ENCODE assay signal across 9 mouse cellular contexts in the genomic region with DNA sequence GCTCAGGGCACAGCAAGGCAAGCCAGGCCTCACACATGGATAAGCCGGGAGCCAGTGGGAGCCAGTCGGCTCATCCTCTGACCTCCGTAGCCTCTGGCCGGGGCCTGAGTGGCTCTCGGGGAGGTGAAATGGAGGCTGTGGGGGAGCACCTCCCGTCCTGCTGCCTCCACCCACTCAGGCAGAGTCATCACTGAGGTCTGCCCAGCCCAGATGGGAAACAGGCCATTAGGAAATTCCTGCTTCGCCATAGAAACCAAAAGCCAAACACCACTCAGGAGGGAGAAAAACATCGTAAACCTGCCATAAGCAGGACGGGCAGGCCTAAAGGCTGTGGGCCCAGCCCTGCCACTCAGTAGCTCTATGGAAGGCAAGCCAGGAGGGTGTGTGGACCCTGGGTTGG. TPM values are rescaled to one million over a fixed set of nuclear protein-coding genes. Genes with fewer than 3 reads are reported as not detected.
DNase-seq lines count a peak whose midpoint lies in the region; ATAC-seq and TF ChIP-seq lines count a peak whose summit lies in the region.
"Had no signal": no experiment of that assay in that cellular context is flagged by ENCODE, and none has a peak within 500 bp of the region (broad histone marks: within the 10 kb centered on the region; RNA-seq: fewer than 3 reads in every experiment).

No protein-coding gene starts in this region.

- peaks cover 73% of the 10 kb centered on the region for H3K4me1 ChIP-seq in embryonic facial prominence, embryonic 10.5 days
- peaks cover 5% of the 10 kb centered on the region for H3K4me1 ChIP-seq in hindbrain, postnatal 0 days (ENCODE audit: insufficient read depth, low read length)
- peaks cover 11% of the 10 kb centered on the region; the same call in 1 of the 2 replicates for H3K4me1 ChIP-seq in lung, adult 2 months (ENCODE audit: control insufficient read depth, insufficient read depth, low read length)
- peaks cover 65% of the 10 kb centered on the region for H3K4me1 ChIP-seq in thymus, adult 2 months (replicated peaks; ENCODE audit: control insufficient read depth, insufficient read depth, low read length)
- H3K4me1 ChIP-seq in liver, embryonic 12.5 days, result peaks cover 11% of the 10 kb centered on the region

- TF ChIP-seq POLR2A in lung, adult 2 months (IDR thresholded peaks at IDR 0.05; ENCODE audit: borderline replicate concordance, extremely low read depth, low read depth, low read length), result no peak
- TF ChIP-seq POLR2A in thymus, adult 2 months (IDR thresholded peaks at IDR 0.05; ENCODE audit: control insufficient read depth, extremely low read depth, insufficient read depth, low read length, poor library complexity), result no peak

- no peak overlapping the region for H3K9ac ChIP-seq in hindbrain, postnatal 0 days (replicated peaks; ENCODE audit: low read length)
- no peak overlapping the region for H3K9ac ChIP-seq in liver, embryonic 12.5 days

- H3K9me3 ChIP-seq in embryonic facial prominence, embryonic 10.5 days, result no peaks in the 10 kb centered on the region
- no peaks in the 10 kb centered on the region for H3K9me3 ChIP-seq in hindbrain, postnatal 0 days (ENCODE audit: low read length)
- no peaks in the 10 kb centered on the region for H3K9me3 ChIP-seq in liver, embryonic 12.5 days (replicated peaks)
- H3K9me3 ChIP-seq: megakaryocyte, embryonic 14.5 days had no signal

- no peaks in the 10 kb centered on the region; the same call in 1 of the 2 replicates for H3K27me3 ChIP-seq in embryonic facial prominence, embryonic 10.5 days (replicated peaks; ENCODE audit: low read depth, poor library complexity, severe bottlenecking)
- H3K27me3 ChIP-seq in hindbrain, postnatal 0 days (ENCODE audit: insufficient read depth, low read length), result no peaks in the 10 kb centered on the region
- no peaks in the 10 kb centered on the region; the same call in 1 of the 2 replicates for H3K27me3 ChIP-seq in thymus, adult 2 months (ENCODE audit: control insufficient read depth, insufficient read depth, low read length)
- H3K27me3 ChIP-seq in liver, embryonic 12.5 days (replicated peaks), result peaks cover 58% of the 10 kb centered on the region

- H3K27ac ChIP-seq in embryonic facial prominence, embryonic 10.5 days (replicated peaks), result peak overlapping the region; percentile 89
- H3K27ac ChIP-seq in hindbrain, postnatal 0 days, result peak overlapping the region; percentile 27
- no peak overlapping the region for H3K27ac ChIP-seq in thymus, adult 2 months (ENCODE audit: control insufficient read depth, insufficient read depth, low read length)
- H3K27ac ChIP-seq in liver, embryonic 12.5 days, result no peak overlapping the region

- ATAC-seq in hindbrain, postnatal 0 days, result no peak
- no peak for ATAC-seq in inflammation-experienced regulatory T-cells, adult 6 months
- ATAC-seq in liver, embryonic 12.5 days, result no peak

- H3K4me3 ChIP-seq in embryonic facial prominence, embryonic 10.5 days, result no peak overlapping the region
- H3K4me3 ChIP-seq in hindbrain, postnatal 0 days (ENCODE audit: low read length), result no peak overlapping the region
- no peak overlapping the region for H3K4me3 ChIP-seq in lung, adult 2 months (replicated peaks; ENCODE audit: extremely low read depth, low read depth, low read length)
- no peak overlapping the region for H3K4me3 ChIP-seq in thymus, adult 2 months (ENCODE audit: control insufficient read depth, insufficient read depth, low read length)
- H3K4me3 ChIP-seq in liver, embryonic 12.5 days, result no peak overlapping the region
- H3K4me3 ChIP-seq: megakaryocyte, embryonic 14.5 days had no signal

- H3K36me3 ChIP-seq in embryonic facial prominence, embryonic 10.5 days (replicated peaks), result peaks cover 60% of the 10 kb centered on the region
- no peaks in the 10 kb centered on the region for H3K36me3 ChIP-seq in hindbrain, postnatal 0 days (ENCODE audit: insufficient read depth, low read length)
- H3K36me3 ChIP-seq in thymus, adult 2 months (ENCODE audit: control insufficient read depth, insufficient read depth, low read length), result no peaks in the 10 kb centered on the region
- no peaks in the 10 kb centered on the region for H3K36me3 ChIP-seq in liver, embryonic 12.5 days

- no peak overlapping the region for H3K4me2 ChIP-seq in hindbrain, postnatal 0 days (ENCODE audit: low read depth, low read length)
- no peak overlapping the region for H3K4me2 ChIP-seq in liver, embryonic 12.5 days

- TF ChIP-seq CTCF in hindbrain, postnatal 0 days (IDR thresholded peaks at IDR 0.05; ENCODE audit: low read depth), result no peak
- no peak for TF ChIP-seq CTCF in lung, adult 2 months (IDR thresholded peaks at IDR 0.05; ENCODE audit: insufficient read depth, low read length)
- no peak for TF ChIP-seq CTCF in thymus, adult 2 months (IDR thresholded peaks at IDR 0.05; ENCODE audit: borderline replicate concordance, control insufficient read depth, extremely low read depth, insufficient read depth, low read length, poor library complexity)

- WGBS in embryonic facial prominence, embryonic 10.5 days, result 32% methylated on average over 9 of the region's 9 CpGs
- 49% methylated on average over 9 of the region's 9 CpGs for whole genome bisulfite sequencing in hindbrain, postnatal 0 days
- 32% methylated on average over 9 of the region's 9 CpGs for WGBS in lung, adult 2 months
- 91% methylated on average over 9 of the region's 9 CpGs for WGBS in thymus, adult 2 months
- WGBS in liver, embryonic 12.5 days (ENCODE audit: insufficient replicate concordance), result 59% methylated on average over 9 of the region's 9 CpGs

- DNase-seq in NIH3T3 (ENCODE audit: low read depth), result peak; percentile 93
- DNase-seq in embryonic facial prominence, embryonic 10.5 days (ENCODE audit: low spot score), result peak; percentile 60
- DNase-seq in hindbrain, postnatal 0 days (ENCODE audit: low spot score), result peak; percentile 22
- DNase-seq in lung, adult 2 months, result peak; percentile 44
- DNase-seq in thymus, adult 2 months, result no peak
- DNase-seq in T-cell, adult 2 months (ENCODE audit: low spot score), result no peak

RNA-seq across cellular contexts. Expression of gene Pdlim4, which starts 8.5 kb away (rescaled TPM):
- polyA plus RNA-seq in embryonic facial prominence, embryonic 10.5 days (2016; fragmentation: Nextera tagmentation; extraction: Ambion mirVana), result 91.1 and 112 TPM in 2 replicates
- total RNA-seq in hindbrain, postnatal 0 days (2014; rRNA removed), result 46.1 and 51.1 TPM in 2 replicates
- 47.6 and 54.6 TPM in 2 replicates for polyA plus RNA-seq in hindbrain, postnatal 0 days (2015; fragmentation: Nextera tagmentation; extraction: Ambion mirVana)
- 22.9 and 25.6 TPM in 2 replicates for polyA plus RNA-seq in lung, adult 2 months (2012; rRNA removed)
- 1 to 10 TPM in 1 of 3 experiments, under 1 TPM in 2; 0.49 to 1.1 (median 0.50) TPM for polyA plus RNA-seq in inflammation-experienced regulatory T-cells, adult 6 months (2017; shearing (Covaris generic))
- 51.8 and 62.0 TPM in 2 replicates for polyA plus RNA-seq in thymus, adult 2 months (2012; rRNA removed)
- polyA plus RNA-seq in liver, embryonic 12.5 days (2016; fragmentation: Nextera tagmentation; extraction: Ambion mirVana), result 4.4 and 4.9 TPM in 2 replicates

RNA-seq across cellular contexts. Expression of gene Slc22a4, which starts 32.4 kb away (rescaled TPM):
- polyA plus RNA-seq in embryonic facial prominence, embryonic 10.5 days (2016; fragmentation: Nextera tagmentation; extraction: Ambion mirVana), result 0.82 and 1.1 TPM in 2 replicates
- 7.2 and 14.6 TPM in 2 replicates for total RNA-seq in hindbrain, postnatal 0 days (2014; rRNA removed)
- polyA plus RNA-seq in hindbrain, postnatal 0 days (2015; fragmentation: Nextera tagmentation; extraction: Ambion mirVana), result 7.2 and 8.8 TPM in 2 replicates
- polyA plus RNA-seq in lung, adult 2 months (2012; rRNA removed), result 1.3 and 1.4 TPM in 2 replicates
- 1 to 10 TPM in 1 of 3 experiments, not detected in 2; 1.1 TPM for polyA plus RNA-seq in inflammation-experienced regulatory T-cells, adult 6 months (2017; shearing (Covaris generic))
- 1.2 and 1.6 TPM in 2 replicates for polyA plus RNA-seq in thymus, adult 2 months (2012; rRNA removed)
- 39.5 and 42.0 TPM in 2 replicates for polyA plus RNA-seq in liver, embryonic 12.5 days (2016; fragmentation: Nextera tagmentation; extraction: Ambion mirVana)

RNA-seq across cellular contexts. Expression of gene P4ha2, which starts 39.6 kb away (rescaled TPM):
- 36.5 and 36.8 TPM in 2 replicates for polyA plus RNA-seq in embryonic facial prominence, embryonic 10.5 days (2016; fragmentation: Nextera tagmentation; extraction: Ambion mirVana)
- 6.5 and 9.7 TPM in 2 replicates for total RNA-seq in hindbrain, postnatal 0 days (2014; rRNA removed)
- polyA plus RNA-seq in hindbrain, postnatal 0 days (2015; fragmentation: Nextera tagmentation; extraction: Ambion mirVana), result 8.4 and 9.0 TPM in 2 replicates
- 25.9 and 30.0 TPM in 2 replicates for polyA plus RNA-seq in lung, adult 2 months (2012; rRNA removed)
- polyA plus RNA-seq in inflammation-experienced regulatory T-cells, adult 6 months (2017; shearing (Covaris generic)), result not detected
- 4.6 and 4.8 TPM in 2 replicates for polyA plus RNA-seq in thymus, adult 2 months (2012; rRNA removed)
- polyA plus RNA-seq in liver, embryonic 12.5 days (2016; fragmentation: Nextera tagmentation; extraction: Ambion mirVana), result 9.9 and 10.3 TPM in 2 replicates

Comparison
In these comparisons a context has a peak if more than half of its experiments do, and no peak if none do; other contexts are left out.
1. DNase-seq: peak in NIH3T3 (single experiment), embryonic facial prominence, embryonic 10.5 days (single experiment), hindbrain, postnatal 0 days (single experiment) and lung, adult 2 months (single experiment); none in thymus, adult 2 months (single experiment) and T-cell, adult 2 months (single experiment).
2. H3K27ac ChIP-seq: peak in embryonic facial prominence, embryonic 10.5 days (single experiment) and hindbrain, postnatal 0 days (single experiment); none in thymus, adult 2 months (single experiment) and liver, embryonic 12.5 days (single experiment).